Mouse (Mus musculus) stomach, postnatal 0 days (tissue): ENCODE data around the gene Sugct. TPM values are rescaled to one million over a fixed set of nuclear protein-coding genes. Genes with fewer than 3 reads are reported as not detected.

Source experiments
- ATAC-seq: fragments of 200-750 bp; cut with Nextera tagmentation; 2 replicates; pipeline ENCODE4 v1.8.0; 2017; ENCODE audit not compliant: low FRiP score, low TSS enrichment
- DNase-seq: peaks from one replicate; pipeline ENCODE4 v3.0.0-alpha.2; 2016; ENCODE audit warnings: low spot score
- H3K27ac ChIP-seq: fragments of 300-500 bp; sonication (generic); replicated peaks from 2 replicates; pipeline ENCODE4 v1.5.1; 2014; ENCODE audit warnings: mild to moderate bottlenecking, control low read depth
- H3K27me3 ChIP-seq: fragments of 300-500 bp; sonication (generic); 2 replicates; pipeline ENCODE4 v1.6.1; 2014; ENCODE audit warnings: low read length; ENCODE audit not compliant: control insufficient read depth, insufficient read depth
- H3K36me3 ChIP-seq: fragments of 300-500 bp; sonication (generic); 2 replicates; pipeline ENCODE4 v1.6.1; 2014; ENCODE audit warnings: low read length, mixed read lengths; ENCODE audit not compliant: control insufficient read depth, insufficient read depth
- H3K4me1 ChIP-seq: fragments of 300-500 bp; sonication (generic); replicated peaks from 2 replicates; pipeline ENCODE4 v1.6.1; 2014; ENCODE audit warnings: antibody characterized with exemption; ENCODE audit not compliant: control insufficient read depth, insufficient read depth
- H3K4me2 ChIP-seq: fragments of 300-500 bp; sonication (generic); replicated peaks from 2 replicates; pipeline ENCODE4 v1.6.1; 2014; ENCODE audit warnings: low read depth, mild to moderate bottlenecking, control low read depth, moderate library complexity
- H3K4me3 ChIP-seq: fragments of 300-500 bp; sonication (generic); 2 replicates; pipeline ENCODE4 v1.5.1; 2014; ENCODE audit warnings: low read depth, low read length, control low read depth
- H3K9ac ChIP-seq: fragments of 300-500 bp; sonication (generic); 2 replicates; pipeline ENCODE4 v1.6.1; 2014; ENCODE audit warnings: mild to moderate bottlenecking, low read length, control low read depth, mixed read lengths
- H3K9me3 ChIP-seq: fragments of 300-500 bp; sonication (generic); 2 replicates; pipeline ENCODE4 v1.6.1; 2016; ENCODE audit warnings: low read length; ENCODE audit not compliant: control insufficient read depth
- CTCF ChIP-seq: IDR thresholded peaks from 2 replicates; pipeline ENCODE4 v1.5.1; 2016; ENCODE audit warnings: antibody characterized with exemption, low read depth, mild to moderate bottlenecking, moderate library complexity
- EP300 ChIP-seq: optimal IDR thresholded peaks from 2 replicates; pipeline ENCODE3; 2016; ENCODE audit warnings: antibody characterized with exemption
- WGBS: fragments of 180-500 bp; shearing (Covaris S2); extraction: QIAGEN DNeasy Blood & Tissue Kit; methylation state at CpG from one replicate; pipeline ENCODE4 v1.1.7; 2014; 5-methylcytosine and 5-hydroxymethylcytosine counted together
- polyA plus RNA-seq: library from polyadenylated mRNA; unstranded; fragments of >200 nt; fragmentation: Nextera tagmentation; extraction: Ambion mirVana; gene quantifications from 2 replicates; pipeline ENCODE4 v1.2.1, GENCODE M21; 2015

Sugct gene
- polyA plus RNA-seq, 1 experiment from 2014 or later, result 6.1 TPM

GRCm38 (mm10) chr13:16878056-16878455 is 817.3 kb downstream of the Sugct start:
- no peak for TF ChIP-seq EP300
- TF ChIP-seq CTCF, result no peak
- 57% methylated on average over 1 of the region's 1 CpGs for WGBS
- no peaks in the 10 kb centered on the region for H3K4me1 ChIP-seq
- no peak overlapping the region for H3K4me3 ChIP-seq
- no peak for DNase-seq
- ATAC-seq, result no peak
- H3K9me3 ChIP-seq, result no peaks in the 10 kb centered on the region
- H3K27ac ChIP-seq, result no peak overlapping the region
- no peaks in the 10 kb centered on the region for H3K36me3 ChIP-seq
- H3K4me2 ChIP-seq, result no peak overlapping the region
- H3K9ac ChIP-seq, result no peak overlapping the region
- no peaks in the 10 kb centered on the region for H3K27me3 ChIP-seq

GRCm38 (mm10) chr13:16859986-16860385 is 835.4 kb downstream of the Sugct start:
- no peaks in the 10 kb centered on the region for H3K9me3 ChIP-seq
- DNase-seq, result no peak
- 44% methylated on average over 2 of the region's 2 CpGs for WGBS

GRCm38 (mm10) chr13:16847236-16847635 is 848.1 kb downstream of the Sugct start:
- Histone ChIP-seq H3K4me3 (no peak overlapping the region), H3K36me3 (no peaks in the 10 kb centered on the region), H3K27me3 (no peaks in the 10 kb centered on the region), H3K27ac (peak overlapping the region; percentile 46; the same call in 1 of the 2 replicates), H3K9ac (no peak overlapping the region), H3K4me2 (no peak overlapping the region), H3K4me1 (no peaks in the 10 kb centered on the region), H3K9me3 (no peaks in the 10 kb centered on the region)
- no peak for DNase-seq
- no peak for TF ChIP-seq CTCF
- no peak for TF ChIP-seq EP300
- 27% methylated on average over 2 of the region's 2 CpGs for WGBS
- peak; percentile 63; the same call in 1 of the 2 replicates for ATAC-seq

More at GRCm38 (mm10) chr13:16859986-16860385, 835.4 kb downstream of the Sugct start:
- H3K4me2 ChIP-seq, result no peak overlapping the region
- no peaks in the 10 kb centered on the region for H3K27me3 ChIP-seq
- ATAC-seq, result no peak
- H3K27ac ChIP-seq, result no peak overlapping the region
- no peak overlapping the region for H3K4me3 ChIP-seq
- no peaks in the 10 kb centered on the region for H3K4me1 ChIP-seq
- no peaks in the 10 kb centered on the region for H3K36me3 ChIP-seq
- H3K9ac ChIP-seq, result no peak overlapping the region
- TF ChIP-seq CTCF (no peak), EP300 (no peak)

GRCm38 (mm10) chr13:16840994-16841393 is 854.4 kb downstream of the Sugct start:
- Histone ChIP-seq H3K4me1 (no peaks in the 10 kb centered on the region), H3K9me3 (no peaks in the 10 kb centered on the region), H3K4me3 (no peak overlapping the region), H3K27ac (no peak overlapping the region), H3K9ac (no peak overlapping the region), H3K4me2 (no peak overlapping the region), H3K36me3 (no peaks in the 10 kb centered on the region), H3K27me3 (no peaks in the 10 kb centered on the region)
- ATAC-seq, result no peak
- WGBS, result 83% methylated on average over 1 of the region's 1 CpGs
- TF ChIP-seq CTCF (no peak), EP300 (no peak)
- DNase-seq, result no peak

- 88% methylated on average over 3 of the region's 3 CpGs for WGBS
- Histone ChIP-seq H3K4me3 (no peak overlapping the region), H3K27me3 (no peaks in the 10 kb centered on the region), H3K9ac (no peak overlapping the region), H3K27ac (no peak overlapping the region), H3K36me3 (no peaks in the 10 kb centered on the region), H3K4me1 (no peaks in the 10 kb centered on the region), H3K4me2 (no peak overlapping the region), H3K9me3 (no peaks in the 10 kb centered on the region)
- no peak for ATAC-seq
- TF ChIP-seq CTCF, result no peak
- no peak for TF ChIP-seq EP300
- no peak for DNase-seq
These were observed 856.9 kb downstream of the Sugct start for GRCm38 (mm10) chr13:16838409-16838808.

GRCm38 (mm10) chr13:16835111-16835510 is 860.2 kb downstream of the Sugct start:
- no peak overlapping the region for H3K4me2 ChIP-seq
- H3K27ac ChIP-seq, result no peak overlapping the region
- no peaks in the 10 kb centered on the region for H3K27me3 ChIP-seq
- no peak for TF ChIP-seq CTCF
- no peak for TF ChIP-seq EP300
- H3K9me3 ChIP-seq, result no peaks in the 10 kb centered on the region
- no peak for ATAC-seq
- no peaks in the 10 kb centered on the region for H3K4me1 ChIP-seq
- WGBS, result 43% methylated on average over 2 of the region's 2 CpGs
- DNase-seq, result no peak
- H3K9ac ChIP-seq, result no peak overlapping the region
- no peak overlapping the region for H3K4me3 ChIP-seq
- H3K36me3 ChIP-seq, result no peaks in the 10 kb centered on the region
